Mouse (Mus musculus): ENCODE data around the gene Stxbp4. TPM values are rescaled to one million over a fixed set of nuclear protein-coding genes. Genes with fewer than 3 reads are reported as not detected.

Gene Stxbp4
- polyA plus RNA-seq, 1 experiment from 2014 or later: 37.4 TPM

GRCm38 (mm10) chr11:90521040-90521439, 116.8 kb downstream of the Stxbp4 start:
- H3K27me3 ChIP-seq (ENCODE audit: low read depth, poor library complexity, severe bottlenecking): no peaks in the 10 kb centered on the region
- no peak for DNase-seq (ENCODE audit: low spot score)
- H3K9me3 ChIP-seq (replicated peaks): no peaks in the 10 kb centered on the region
- H3K36me3 ChIP-seq: peaks cover 44% of the 10 kb centered on the region
- H3K27ac ChIP-seq: no peak overlapping the region
- H3K4me1 ChIP-seq: no peaks in the 10 kb centered on the region
- H3K4me3 ChIP-seq: no peak overlapping the region
- 62% methylated on average over 8 of the region's 8 CpGs for WGBS

- H3K4me3 ChIP-seq: no peak overlapping the region
- WGBS: 65% methylated on average over 1 of the region's 1 CpGs
- no peak overlapping the region for H3K27ac ChIP-seq
- peaks cover 43% of the 10 kb centered on the region for H3K36me3 ChIP-seq
- H3K9me3 ChIP-seq (replicated peaks): no peaks in the 10 kb centered on the region
- H3K27me3 ChIP-seq (ENCODE audit: low read depth, poor library complexity, severe bottlenecking): no peaks in the 10 kb centered on the region
- DNase-seq (ENCODE audit: low spot score): no peak
- no peaks in the 10 kb centered on the region for H3K4me1 ChIP-seq
These were observed 120.1 kb downstream of the Stxbp4 start for GRCm38 (mm10) chr11:90517750-90518149.

- H3K27ac ChIP-seq: no peak overlapping the region
- H3K9me3 ChIP-seq (replicated peaks): no peaks in the 10 kb centered on the region
- no peaks in the 10 kb centered on the region for H3K27me3 ChIP-seq (ENCODE audit: low read depth, poor library complexity, severe bottlenecking)
- WGBS: 88% methylated on average over 5 of the region's 5 CpGs
- no peaks in the 10 kb centered on the region for H3K4me1 ChIP-seq
- no peak for DNase-seq (ENCODE audit: low spot score)
- H3K36me3 ChIP-seq: peaks cover 18% of the 10 kb centered on the region
- no peak overlapping the region for H3K4me3 ChIP-seq
These were observed 125.2 kb downstream of the Stxbp4 start for GRCm38 (mm10) chr11:90512538-90513219.

- H3K27ac ChIP-seq: no peak overlapping the region
- WGBS: 74% methylated on average over 4 of the region's 4 CpGs
- no peak overlapping the region for H3K4me3 ChIP-seq
- H3K9me3 ChIP-seq (replicated peaks): no peaks in the 10 kb centered on the region
- peaks cover 12% of the 10 kb centered on the region for H3K36me3 ChIP-seq
- no peak for DNase-seq (ENCODE audit: low spot score)
- no peaks in the 10 kb centered on the region for H3K4me1 ChIP-seq
- H3K27me3 ChIP-seq (ENCODE audit: low read depth, poor library complexity, severe bottlenecking): no peaks in the 10 kb centered on the region
These were observed 136.0 kb downstream of the Stxbp4 start for GRCm38 (mm10) chr11:90501846-90502245.

DNA sequence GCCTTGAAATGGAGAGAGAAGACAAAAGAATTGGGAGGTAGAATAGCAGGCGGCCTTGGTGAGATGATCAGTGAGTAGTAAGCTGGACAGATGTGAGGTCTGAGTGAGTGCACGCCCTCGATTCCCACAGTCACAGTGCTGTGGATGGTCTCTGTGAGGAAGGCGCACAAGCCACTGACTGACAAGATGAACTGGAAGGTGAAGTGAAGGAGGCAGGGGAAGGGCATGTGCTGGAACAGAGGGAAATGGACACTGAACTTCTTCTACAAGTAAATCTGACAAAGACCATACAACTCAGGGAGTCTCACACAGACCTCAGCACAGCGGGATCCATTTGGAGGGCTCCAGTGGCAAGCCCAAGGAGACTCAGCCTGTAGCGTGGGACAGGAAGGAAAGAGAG, 138.0 kb downstream of the Stxbp4 start:
- H3K27ac ChIP-seq: no peak overlapping the region
- peaks cover 6% of the 10 kb centered on the region for H3K36me3 ChIP-seq
- H3K27me3 ChIP-seq (ENCODE audit: low read depth, poor library complexity, severe bottlenecking): no peaks in the 10 kb centered on the region
- no peaks in the 10 kb centered on the region for H3K9me3 ChIP-seq (replicated peaks)
- H3K4me3 ChIP-seq: no peak overlapping the region
- H3K4me1 ChIP-seq: no peaks in the 10 kb centered on the region
- DNase-seq (ENCODE audit: low spot score): no peak
- 95% methylated on average over 6 of the region's 6 CpGs for WGBS

GRCm38 (mm10) chr11:90498461-90498860, 139.4 kb downstream of the Stxbp4 start:
- no peak overlapping the region for H3K27ac ChIP-seq
- no peak for DNase-seq (ENCODE audit: low spot score)
- H3K9me3 ChIP-seq (replicated peaks): no peaks in the 10 kb centered on the region
- 66% methylated on average over 5 of the region's 5 CpGs for whole genome bisulfite sequencing
- H3K36me3 ChIP-seq: peaks cover 13% of the 10 kb centered on the region
- H3K27me3 ChIP-seq (ENCODE audit: low read depth, poor library complexity, severe bottlenecking): no peaks in the 10 kb centered on the region
- H3K4me1 ChIP-seq: no peaks in the 10 kb centered on the region
- no peak overlapping the region for H3K4me3 ChIP-seq

- Histone ChIP-seq H3K9me3 (replicated peaks) (no peaks in the 10 kb centered on the region), H3K27ac (no peak overlapping the region), H3K36me3 (peaks cover 22% of the 10 kb centered on the region), H3K27me3 (ENCODE audit: low read depth, poor library complexity, severe bottlenecking) (no peaks in the 10 kb centered on the region), H3K4me3 (no peak overlapping the region), H3K4me1 (no peaks in the 10 kb centered on the region)
- no peak for DNase-seq (ENCODE audit: low spot score)
- 90% methylated on average over 1 of the region's 1 CpGs for WGBS
These were observed 142.9 kb downstream of the Stxbp4 start for GRCm38 (mm10) chr11:90494981-90495380.

- peaks cover 32% of the 10 kb centered on the region for H3K36me3 ChIP-seq
- WGBS: 91% methylated on average over 4 of the region's 4 CpGs
- DNase-seq (ENCODE audit: low spot score): no peak
- H3K9me3 ChIP-seq (replicated peaks): no peaks in the 10 kb centered on the region
- no peak overlapping the region for H3K4me3 ChIP-seq
- no peaks in the 10 kb centered on the region for H3K27me3 ChIP-seq (ENCODE audit: low read depth, poor library complexity, severe bottlenecking)
- H3K27ac ChIP-seq: no peak overlapping the region
- H3K4me1 ChIP-seq: no peaks in the 10 kb centered on the region
These were observed 145.4 kb downstream of the Stxbp4 start for GRCm38 (mm10) chr11:90492511-90492910.

DNA sequence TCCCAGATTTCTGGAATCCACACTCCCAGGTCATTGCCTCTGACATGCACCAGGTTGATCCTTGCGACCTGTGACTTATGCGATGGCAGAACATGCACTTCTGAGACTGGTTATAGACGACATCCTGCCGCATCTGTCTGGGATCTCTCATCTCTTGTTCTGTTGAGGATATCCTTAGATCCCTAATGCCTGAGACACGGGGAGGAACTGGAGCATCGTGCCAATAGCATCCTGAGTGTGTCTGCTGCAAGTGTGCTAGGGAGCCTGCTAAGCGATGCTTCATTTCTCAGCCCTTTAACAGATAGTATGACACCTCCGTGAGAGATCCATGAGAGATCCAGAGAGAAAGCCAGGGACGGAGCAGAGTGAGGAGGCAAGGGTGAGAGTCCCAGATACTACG, 148.7 kb downstream of the Stxbp4 start:
- H3K4me3 ChIP-seq: no peak overlapping the region
- no peaks in the 10 kb centered on the region for H3K9me3 ChIP-seq (replicated peaks)
- no peaks in the 10 kb centered on the region for H3K27me3 ChIP-seq (ENCODE audit: low read depth, poor library complexity, severe bottlenecking)
- 93% methylated on average over 10 of the region's 10 CpGs for WGBS
- no peaks in the 10 kb centered on the region for H3K4me1 ChIP-seq
- H3K36me3 ChIP-seq: peaks cover 38% of the 10 kb centered on the region
- H3K27ac ChIP-seq: no peak overlapping the region
- no peak for DNase-seq (ENCODE audit: low spot score)

- Histone ChIP-seq H3K27ac (no peak overlapping the region), H3K36me3 (peaks cover 28% of the 10 kb centered on the region), H3K4me3 (no peak overlapping the region), H3K9me3 (replicated peaks) (no peaks in the 10 kb centered on the region), H3K27me3 (ENCODE audit: low read depth, poor library complexity, severe bottlenecking) (no peaks in the 10 kb centered on the region), H3K4me1 (no peaks in the 10 kb centered on the region)
- no peak for DNase-seq (ENCODE audit: low spot score)
- 96% methylated on average over 8 of the region's 8 CpGs for WGBS
These were observed 150.2 kb downstream of the Stxbp4 start for GRCm38 (mm10) chr11:90487686-90488085.

GRCm38 (mm10) chr11:90484750-90485637, 152.9 kb downstream of the Stxbp4 start:
- Histone ChIP-seq H3K27me3 (ENCODE audit: low read depth, poor library complexity, severe bottlenecking) (no peaks in the 10 kb centered on the region), H3K4me3 (no peak overlapping the region), H3K36me3 (peaks cover 24% of the 10 kb centered on the region), H3K27ac (no peak overlapping the region), H3K4me1 (no peaks in the 10 kb centered on the region), H3K9me3 (replicated peaks) (no peaks in the 10 kb centered on the region)
- DNase-seq (ENCODE audit: low spot score): no peak
- WGBS: 89% methylated on average over 14 of the region's 14 CpGs

DNA sequence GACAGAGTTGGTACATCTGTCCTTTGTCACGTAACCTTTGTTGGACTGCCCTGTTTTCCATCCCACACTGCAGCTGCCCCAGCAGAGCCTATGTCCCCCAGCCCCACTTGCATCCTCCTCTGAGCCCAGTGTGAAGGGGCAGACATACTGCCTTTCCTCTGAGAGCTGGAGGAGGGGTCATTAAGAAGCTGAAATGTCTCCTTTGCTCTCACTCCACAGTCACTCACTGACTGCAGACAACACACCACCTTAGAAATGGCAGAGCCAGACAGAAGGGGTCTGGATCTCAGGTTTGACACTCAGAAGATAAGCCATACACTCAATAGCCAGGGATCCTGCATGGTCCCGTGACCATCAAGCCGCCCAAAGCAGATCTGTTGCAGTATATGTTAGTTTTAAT, 154.1 kb downstream of the Stxbp4 start:
- H3K27me3 ChIP-seq (ENCODE audit: low read depth, poor library complexity, severe bottlenecking): no peaks in the 10 kb centered on the region
- H3K4me3 ChIP-seq: no peak overlapping the region
- no peaks in the 10 kb centered on the region for H3K9me3 ChIP-seq (replicated peaks)
- H3K36me3 ChIP-seq: peaks cover 29% of the 10 kb centered on the region
- no peaks in the 10 kb centered on the region for H3K4me1 ChIP-seq
- DNase-seq (ENCODE audit: low spot score): no peak
- 93% methylated on average over 3 of the region's 3 CpGs for WGBS
- H3K27ac ChIP-seq: no peak overlapping the region

DNA sequence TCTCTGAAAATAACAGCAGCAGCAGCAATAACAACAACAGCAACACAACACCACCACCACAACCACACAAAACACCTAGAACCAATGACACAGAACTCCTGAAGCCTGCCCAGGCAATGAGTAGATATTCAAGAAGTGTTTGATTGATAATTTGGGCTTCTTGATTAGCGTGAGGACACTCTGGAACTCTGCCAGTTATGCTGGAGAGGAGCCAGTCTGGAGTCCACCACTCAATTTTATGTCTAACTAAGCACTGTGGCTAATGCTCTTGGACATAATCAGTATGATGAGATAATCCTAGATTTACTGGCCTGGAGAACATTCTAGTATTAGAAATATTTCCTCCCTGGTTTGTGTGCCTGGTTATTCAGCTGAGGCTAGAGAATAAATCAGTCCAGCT, 156.1 kb downstream of the Stxbp4 start:
- Histone ChIP-seq H3K9me3 (replicated peaks) (no peaks in the 10 kb centered on the region), H3K4me1 (no peaks in the 10 kb centered on the region), H3K27ac (no peak overlapping the region), H3K36me3 (peaks cover 19% of the 10 kb centered on the region), H3K4me3 (no peak overlapping the region), H3K27me3 (ENCODE audit: low read depth, poor library complexity, severe bottlenecking) (no peaks in the 10 kb centered on the region)
- no peak for DNase-seq (ENCODE audit: low spot score)
- WGBS: 81% methylated on average over 1 of the region's 1 CpGs
